Mouse (Mus musculus) intestine, postnatal 0 days (tissue): ENCODE measurements around the gene Ubxn11. TPM values are rescaled to one million over a fixed set of nuclear protein-coding genes. Genes with fewer than 3 reads are reported as not detected.

ENCODE experiments used
- ATAC-seq: fragments of 200-750 bp; cut with Nextera tagmentation; 2 replicates; pipeline ENCODE4 v1.8.0; 2017; ENCODE audit warnings: mild to moderate bottlenecking, moderate TSS enrichment, moderate library complexity
- H3K27ac ChIP-seq: fragments of 300-500 bp; sonication (generic); 2 replicates; pipeline ENCODE4 v1.5.1; 2014; ENCODE audit warnings: mild to moderate bottlenecking, low read depth, low read length, moderate library complexity
- H3K27me3 ChIP-seq: fragments of 300-500 bp; sonication (generic); replicated peaks from 2 replicates; pipeline ENCODE4 v1.6.1; 2014; ENCODE audit warnings: low read length, mixed read lengths; ENCODE audit not compliant: control insufficient read depth, insufficient read depth
- H3K36me3 ChIP-seq: fragments of 300-500 bp; sonication (generic); 2 replicates; pipeline ENCODE4 v1.6.1; 2014; ENCODE audit warnings: mild to moderate bottlenecking, moderate library complexity; ENCODE audit not compliant: control insufficient read depth, insufficient read depth
- H3K4me1 ChIP-seq: fragments of 300-500 bp; sonication (generic); replicated peaks from 2 replicates; pipeline ENCODE4 v1.6.1; 2014; ENCODE audit warnings: antibody characterized with exemption, low read length, mixed read lengths; ENCODE audit not compliant: control insufficient read depth, insufficient read depth
- H3K4me2 ChIP-seq: fragments of 300-500 bp; sonication (generic); replicated peaks from 2 replicates; pipeline ENCODE4 v1.6.1; 2014; ENCODE audit warnings: low read depth, mild to moderate bottlenecking, moderate library complexity
- H3K4me3 ChIP-seq: fragments of 300-500 bp; sonication (generic); 2 replicates; pipeline ENCODE4 v1.5.1; 2014; ENCODE audit warnings: low read depth, low read length
- H3K9ac ChIP-seq: fragments of 300-500 bp; sonication (generic); 2 replicates; pipeline ENCODE4 v1.6.1; 2014; ENCODE audit warnings: mild to moderate bottlenecking, low read depth, low read length
- H3K9me3 ChIP-seq: fragments of 300-500 bp; sonication (generic); 2 replicates; pipeline ENCODE4 v1.6.1; 2016; ENCODE audit warnings: mixed run types; ENCODE audit not compliant: control insufficient read depth
- CTCF ChIP-seq: sonication (generic); IDR thresholded peaks from 2 replicates; pipeline ENCODE4 v1.5.1; 2016; ENCODE audit warnings: low read depth, mild to moderate bottlenecking, control low read depth, antibody characterized with exemption, moderate library complexity
- WGBS: fragments of 180-500 bp; shearing (Covaris S2); extraction: QIAGEN DNeasy Blood & Tissue Kit; methylation state at CpG from one replicate; pipeline ENCODE4 v1.1.7; 2014; 5-methylcytosine and 5-hydroxymethylcytosine counted together
- polyA plus RNA-seq: library from polyadenylated mRNA; unstranded; fragments of >200 nt; fragmentation: Nextera tagmentation; extraction: Ambion mirVana; gene quantifications from 2 replicates; pipeline ENCODE4 v1.2.1, GENCODE M21; 2015

The Ubxn11 gene
- 0.88 and 1.5 TPM in 2 replicates for polyA plus RNA-seq

DNA sequence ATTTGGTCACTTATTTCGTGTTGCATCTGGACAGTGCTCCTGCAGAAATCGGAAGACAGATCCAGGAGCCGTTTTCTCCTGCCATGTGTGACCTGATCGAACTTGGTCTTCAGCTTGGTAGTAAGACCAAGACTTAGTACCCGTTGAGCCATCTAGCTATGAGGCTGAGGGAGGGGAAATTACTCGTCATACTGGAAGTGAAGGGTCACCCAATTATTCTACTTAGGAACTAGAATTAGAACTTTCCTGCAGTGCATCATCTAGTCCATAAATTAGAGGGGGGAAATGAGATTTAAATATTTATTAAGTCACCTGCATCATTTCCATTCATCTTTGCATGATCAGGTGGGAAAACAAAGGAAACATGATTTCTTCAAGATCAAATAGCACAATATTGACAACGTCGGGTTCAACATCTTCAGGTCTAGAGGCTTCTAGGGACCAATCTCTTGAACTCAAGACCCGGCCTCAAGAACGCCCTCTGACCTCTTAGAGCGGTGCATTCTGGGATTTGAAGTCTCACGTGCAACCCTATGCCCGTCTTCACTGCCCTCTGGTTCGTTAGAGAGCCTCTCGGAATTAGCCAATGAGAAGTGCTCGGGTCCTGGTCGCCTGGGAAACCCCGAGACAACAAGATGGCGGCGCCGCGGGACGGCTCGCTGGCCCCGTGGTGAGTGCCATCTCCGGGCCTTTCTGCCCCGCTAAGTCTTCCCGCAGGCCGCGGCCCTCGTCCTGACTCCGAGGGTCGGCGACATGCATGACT lies at the start of gene Ubxn11:
Gene Ubxn11, plus strand, starts transcription at position 592 of the 763 bp plus-strand sequence.
- H3K9me3 ChIP-seq = no peaks in the 10 kb centered on the region
- 0 out of 2 replicates have a peak within 1 kb of the TSS, but pooled peaks have one; percentile 24 for H3K9ac ChIP-seq
- no peaks in the 10 kb centered on the region; the same call in 1 of the 2 replicates for H3K4me1 ChIP-seq
- TF ChIP-seq CTCF = no peak
- H3K27ac ChIP-seq = no peak within 1 kb of the TSS
- 18% methylated on average over 34 of the region's 34 CpGs for whole genome bisulfite sequencing
- peak within 1 kb of the TSS; percentile 64 for H3K4me2 ChIP-seq
- H3K36me3 ChIP-seq = no peaks in the 10 kb centered on the region
- no peaks in the 10 kb centered on the region for H3K27me3 ChIP-seq
- peak; percentile 88 for ATAC-seq
- peak within 1 kb of the TSS; percentile 57 for H3K4me3 ChIP-seq

DNA sequence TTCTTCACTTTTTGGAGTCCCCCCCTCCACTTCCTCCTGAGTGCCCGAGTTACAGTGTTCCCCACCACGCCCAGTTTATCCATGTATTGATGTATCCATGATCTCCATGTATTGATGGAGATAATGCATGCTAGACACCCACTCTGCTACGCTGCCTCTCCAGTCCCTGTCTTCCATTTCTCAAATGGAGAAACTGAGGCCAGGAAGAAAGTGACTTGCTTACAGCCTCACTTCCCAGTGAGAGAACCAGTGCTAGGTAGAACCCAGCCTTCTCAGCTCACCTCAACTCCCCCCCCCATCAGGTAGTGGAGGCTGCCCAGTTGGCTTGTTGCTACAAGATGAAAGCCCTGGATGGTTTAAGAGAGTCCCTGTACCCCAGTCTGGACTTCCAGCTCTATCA lies 48.8 kb upstream of the Ubxn11 start, which contains the start of gene Zfp683:
Gene Zfp683, plus strand, starts transcription at position 301 of the 400 bp plus-strand sequence.
- 81% methylated on average over 3 of the region's 3 CpGs for WGBS
- Histone ChIP-seq H3K27me3 (no peaks in the 10 kb centered on the region), H3K4me3 (no peak within 1 kb of the TSS), H3K36me3 (no peaks in the 10 kb centered on the region), H3K9ac (no peak within 1 kb of the TSS), H3K9me3 (no peaks in the 10 kb centered on the region), H3K4me1 (no peaks in the 10 kb centered on the region), H3K4me2 (no peak within 1 kb of the TSS), H3K27ac (no peak within 1 kb of the TSS)
- TF ChIP-seq CTCF = no peak
- ATAC-seq = no peak

DNA sequence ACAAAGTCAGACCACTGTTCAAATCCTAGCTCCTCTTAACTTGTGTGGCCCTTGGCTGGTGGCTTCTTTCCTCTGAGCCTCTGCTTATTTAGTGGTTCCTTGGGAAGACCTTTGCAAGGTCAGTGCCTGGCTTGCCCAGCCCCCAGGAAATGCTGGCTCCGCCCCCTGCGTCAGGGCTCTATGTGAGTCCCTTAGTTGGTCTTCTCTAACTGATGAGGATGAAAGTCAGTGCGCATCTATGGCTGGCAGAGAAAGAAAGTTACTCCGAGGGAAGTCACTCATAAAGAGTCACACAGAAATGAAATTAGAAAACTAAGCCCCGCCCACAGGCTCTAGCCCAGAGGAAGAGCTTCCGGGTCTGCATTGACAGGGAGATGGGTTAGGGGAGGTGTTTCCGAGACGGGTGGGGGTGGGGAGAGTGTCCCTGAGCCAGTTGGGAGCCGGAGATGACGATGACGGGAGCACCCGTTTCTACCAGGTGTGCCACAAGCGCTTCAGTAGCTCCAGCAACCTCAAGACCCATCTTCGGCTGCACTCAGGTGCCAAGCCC lies 44.1 kb upstream of the Ubxn11 start:
- no peak for TF ChIP-seq CTCF
- H3K9me3 ChIP-seq = no peaks in the 10 kb centered on the region
- 0 out of 2 replicates have a peak overlapping the region, but pooled peaks have one; percentile 21 for H3K4me2 ChIP-seq
- no peak overlapping the region for H3K4me3 ChIP-seq
- no peak overlapping the region for H3K9ac ChIP-seq
- no peaks in the 10 kb centered on the region for H3K27me3 ChIP-seq
- H3K4me1 ChIP-seq = peaks cover 5% of the 10 kb centered on the region; the same call in 1 of the 2 replicates
- no peak for ATAC-seq
- 33% methylated on average over 14 of the region's 14 CpGs for WGBS
- H3K27ac ChIP-seq = no peak overlapping the region
- no peaks in the 10 kb centered on the region for H3K36me3 ChIP-seq

DNA sequence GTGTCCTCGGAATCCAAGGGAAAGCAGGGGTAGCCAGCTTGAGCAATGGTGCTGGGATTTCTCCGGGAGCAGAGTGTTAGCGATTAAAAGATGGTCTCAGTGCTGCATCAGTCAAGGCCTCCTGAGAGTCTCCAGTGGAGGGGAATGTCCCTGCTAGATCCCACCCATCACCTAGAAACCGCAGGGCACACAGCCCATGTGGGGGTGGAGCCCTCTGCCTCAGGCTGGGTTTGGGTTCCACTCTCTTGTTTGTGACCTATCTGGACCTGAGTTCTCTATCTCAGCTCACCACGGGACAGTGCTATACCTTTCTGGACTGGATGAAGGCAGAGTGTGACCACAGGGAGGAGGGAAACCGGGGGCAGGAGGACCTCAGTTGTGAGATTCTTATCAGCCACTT lies 43.5 kb upstream of the Ubxn11 start:
- H3K9me3 ChIP-seq = no peaks in the 10 kb centered on the region
- ATAC-seq = no peak
- no peak overlapping the region for H3K9ac ChIP-seq
- H3K4me3 ChIP-seq = no peak overlapping the region
- H3K4me1 ChIP-seq = peaks cover 5% of the 10 kb centered on the region; the same call in 1 of the 2 replicates
- WGBS = 82% methylated on average over 6 of the region's 6 CpGs
- no peak overlapping the region for H3K27ac ChIP-seq
- H3K27me3 ChIP-seq = no peaks in the 10 kb centered on the region
- no peak overlapping the region for H3K4me2 ChIP-seq
- no peak for TF ChIP-seq CTCF
- no peaks in the 10 kb centered on the region for H3K36me3 ChIP-seq

DNA sequence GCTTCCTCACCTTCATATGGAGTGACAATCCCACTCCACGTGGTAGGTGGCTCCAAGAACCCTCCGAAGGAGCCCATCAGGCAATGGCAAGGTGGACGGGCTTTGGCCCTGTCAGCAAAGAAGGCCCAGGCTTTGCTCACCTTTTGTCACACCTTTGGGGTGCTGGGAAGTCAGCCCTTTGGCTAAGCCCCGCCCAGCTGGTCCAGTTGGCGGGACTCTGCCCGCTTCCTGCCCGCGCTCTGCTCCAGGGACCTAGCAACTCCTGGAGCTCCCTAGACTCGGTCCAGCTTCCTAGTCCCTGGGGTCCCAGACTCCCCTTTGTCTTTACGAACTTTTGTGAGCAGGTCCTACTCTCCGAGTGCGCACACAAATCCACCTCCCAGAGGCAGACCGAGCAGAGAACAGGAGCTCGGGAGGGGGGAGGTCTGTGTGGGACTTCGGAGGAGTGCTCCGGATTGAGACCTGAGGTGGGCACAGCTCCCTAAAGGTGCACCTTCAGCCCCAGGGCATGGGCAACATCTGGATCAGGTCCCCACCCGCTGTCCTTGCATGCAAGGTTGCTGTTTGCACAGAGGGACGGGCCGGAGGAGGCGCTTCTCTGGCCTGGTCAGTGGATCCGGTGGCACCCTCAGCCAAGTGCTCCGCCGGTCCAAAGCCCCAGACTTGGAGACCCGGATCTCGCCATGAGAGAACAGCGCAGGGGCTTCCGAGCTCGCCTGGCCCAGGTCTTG lies 42.1 kb upstream of the Ubxn11 start, which contains the start of gene Crybg2:
Gene Crybg2, plus strand, starts transcription at position 681 of the 731 bp plus-strand sequence.
- H3K9ac ChIP-seq = peak within 1 kb of the TSS; percentile 23
- H3K27me3 ChIP-seq = no peaks in the 10 kb centered on the region
- H3K9me3 ChIP-seq = no peaks in the 10 kb centered on the region
- no peak for TF ChIP-seq CTCF
- peak within 1 kb of the TSS; percentile 92 for H3K27ac ChIP-seq
- peaks cover 5% of the 10 kb centered on the region; the same call in 1 of the 2 replicates for H3K4me1 ChIP-seq
- peak within 1 kb of the TSS; percentile 48 for H3K4me2 ChIP-seq
- no peaks in the 10 kb centered on the region for H3K36me3 ChIP-seq
- WGBS = 45% methylated on average over 28 of the region's 28 CpGs
- no peak for ATAC-seq
- no peak within 1 kb of the TSS for H3K4me3 ChIP-seq
